Mouse (Mus musculus) olfactory bulb, adult 2 months (tissue): ENCODE results near the gene Elp6. TPM values are rescaled to one million over a fixed set of nuclear protein-coding genes. Genes with fewer than 3 reads are reported as not detected.
A peak's percentile ranks its signal among the peaks of the same experiment; 100 is the strongest.
"Not testable (repeated sequence)": the region's sequence is repeated elsewhere in the genome, so short reads cannot be mapped to it uniquely, and the experiment has no call there.

Source experiments
- H3K27ac ChIP-seq: fragments of 200-500 bp; 2 replicates; pipeline ENCODE4 v1.5.1; 2012; ENCODE audit warnings: low read depth, low read length; ENCODE audit not compliant: insufficient read depth
- H3K4me1 ChIP-seq: fragments of 200-500 bp; 2 replicates; pipeline ENCODE4 v1.6.1; 2012; ENCODE audit warnings: low read length; ENCODE audit not compliant: control insufficient read depth, insufficient read depth
- H3K4me3 ChIP-seq: fragments of 200-500 bp; 2 replicates; pipeline ENCODE4 v1.5.1; 2012; ENCODE audit warnings: mild to moderate bottlenecking, low read depth, low read length, moderate library complexity; ENCODE audit not compliant: insufficient read depth
- CTCF ChIP-seq: fragments of 200-500 bp; IDR thresholded peaks from 2 replicates; pipeline ENCODE4 v1.5.1; 2012; ENCODE audit warnings: low read depth, mild to moderate bottlenecking, low read length, moderate library complexity; ENCODE audit not compliant: insufficient read depth
- POLR2A ChIP-seq: fragments of 200-500 bp; IDR thresholded peaks from 2 replicates; pipeline ENCODE4 v1.6.1; 2012; ENCODE audit warnings: mild to moderate bottlenecking, low read depth, low read length, moderate library complexity; ENCODE audit not compliant: insufficient read depth
- WGBS: fragments of 180-500 bp; shearing (Covaris S2); methylation state at CpG from one replicate; pipeline ENCODE4 v1.1.7; 2018; 5-methylcytosine and 5-hydroxymethylcytosine counted together
- polyA plus RNA-seq: library from polyadenylated mRNA; stranded (reverse); fragments of >200 nt; gene quantifications from 2 replicates; pipeline ENCODE4 v1.2.4, GENCODE M21; 2012; ENCODE audit warnings: low replicate concordance; ENCODE audit not compliant: missing spikeins, insufficient read depth, insufficient read length

The Elp6 gene
- polyA plus RNA-seq, 1 experiment: not detected

DNA sequence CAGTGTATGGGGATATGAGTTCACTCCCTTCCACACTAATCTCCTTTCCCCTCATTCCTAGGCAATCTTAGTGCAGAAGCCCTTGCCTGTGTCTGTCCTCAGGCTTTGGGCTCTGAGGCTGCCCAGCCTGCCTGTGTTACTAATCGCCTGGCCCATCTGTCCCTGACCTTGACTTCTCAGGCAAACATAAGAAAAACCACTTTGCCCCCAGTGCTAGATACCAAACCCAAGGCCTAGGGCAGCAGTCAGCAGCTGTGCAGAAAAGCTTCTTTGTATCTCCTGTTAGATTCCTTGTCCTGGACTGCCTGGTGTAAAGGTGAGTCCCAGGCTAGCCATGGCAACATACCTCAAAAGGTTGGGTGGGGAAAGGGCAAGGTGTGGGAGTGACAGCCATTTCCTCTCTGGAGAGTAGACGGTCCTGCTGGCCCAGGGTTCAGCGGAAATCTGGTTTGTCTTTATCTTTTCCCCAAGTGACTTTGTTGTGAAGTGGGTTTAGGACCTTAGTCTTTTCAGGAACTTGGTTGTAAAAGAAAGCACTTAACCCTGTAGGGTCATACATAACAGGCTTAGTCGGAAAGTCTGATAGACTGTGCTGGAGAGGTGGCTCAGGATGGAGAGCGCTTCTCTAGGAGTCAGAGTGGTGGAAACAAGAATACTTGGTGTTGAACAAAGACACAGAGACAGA, 24.1 kb downstream of the Elp6 start:
- 87% methylated on average over 5 of the region's 5 CpGs for WGBS
- Histone ChIP-seq H3K4me1 (no peaks in the 10 kb centered on the region), H3K27ac (no peak overlapping the region), H3K4me3 (no peak overlapping the region)
- TF ChIP-seq CTCF (no peak), POLR2A (no peak)

DNA sequence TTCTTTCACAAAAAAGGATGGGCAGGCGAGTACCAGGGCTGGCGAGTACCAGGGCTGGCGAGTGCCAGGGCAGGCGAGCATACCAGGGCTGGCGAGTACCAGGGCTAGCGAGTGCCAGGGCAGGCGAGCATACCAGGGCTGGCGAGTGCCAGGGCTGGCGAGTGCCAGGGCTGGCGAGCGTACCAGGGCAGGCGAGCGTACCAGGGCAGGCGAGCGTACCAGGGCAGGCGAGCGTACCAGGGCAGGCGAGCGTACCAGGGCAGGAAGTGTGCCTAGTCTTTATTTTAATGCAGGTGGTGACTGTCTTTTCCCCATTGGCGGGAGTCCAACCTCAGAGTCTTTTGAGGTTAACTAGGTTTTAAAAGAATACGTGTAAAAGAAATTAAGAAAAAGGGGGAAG, 24.7 kb downstream of the Elp6 start:
- TF ChIP-seq POLR2A: no peak
- no peak for TF ChIP-seq CTCF
- Histone ChIP-seq H3K27ac (no peak overlapping the region), H3K4me3 (no peak overlapping the region), H3K4me1 (0 out of 2 replicates have a peak, but pooled peaks cover 2% of the 10 kb centered on the region)
- WGBS: 55% methylated on average over 21 of the region's 21 CpGs

DNA sequence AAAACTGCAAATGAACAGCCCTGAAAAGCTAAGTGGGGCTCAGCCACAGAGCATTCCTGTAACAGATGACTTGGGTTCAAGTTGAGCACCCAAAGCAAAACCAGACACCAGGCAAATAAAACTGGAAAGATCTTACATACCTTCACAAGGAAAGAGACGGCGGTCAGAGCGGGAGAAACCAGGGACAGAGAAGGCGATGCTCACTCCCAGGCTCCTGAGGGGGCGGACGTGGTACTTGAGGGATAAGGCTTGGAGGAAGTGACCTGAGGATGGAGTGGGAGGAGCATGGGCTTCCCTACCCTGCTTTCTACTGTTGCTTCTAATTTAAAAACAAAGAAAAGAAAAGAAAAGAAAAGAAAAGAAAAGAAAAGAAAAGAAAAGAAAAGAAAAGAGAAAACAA, 25.4 kb downstream of the Elp6 start:
- no peak for TF ChIP-seq CTCF
- no peak for TF ChIP-seq POLR2A
- Histone ChIP-seq H3K4me3 (no peak overlapping the region), H3K4me1 (0 out of 2 replicates have a peak, but pooled peaks cover 2% of the 10 kb centered on the region), H3K27ac (no peak overlapping the region)
- 66% methylated on average over 6 of the region's 6 CpGs for WGBS

DNA sequence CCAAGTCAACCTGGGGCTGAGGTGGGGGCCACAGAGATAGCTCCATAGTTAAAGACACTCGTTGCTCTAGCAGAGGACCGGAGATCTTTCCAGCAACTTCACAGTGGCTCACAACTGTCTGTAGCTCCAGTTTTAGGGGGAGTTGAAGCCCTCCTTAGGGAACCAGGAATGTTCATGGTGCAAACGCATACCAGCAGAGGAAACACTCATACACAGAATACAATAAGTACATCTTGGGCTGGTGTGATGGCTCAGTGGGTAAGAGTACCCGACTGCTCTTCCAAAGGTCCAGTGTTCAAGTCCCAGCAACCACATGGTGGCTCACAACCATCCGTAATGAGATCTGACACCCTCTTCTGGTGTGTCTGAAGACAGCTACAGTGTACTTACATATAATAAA, 25.9 kb downstream of the Elp6 start:
- not testable (repeated sequence) for H3K4me1 ChIP-seq, H3K27ac ChIP-seq, H3K4me3 ChIP-seq
- 88% methylated on average over 5 of the region's 5 CpGs for WGBS

DNA sequence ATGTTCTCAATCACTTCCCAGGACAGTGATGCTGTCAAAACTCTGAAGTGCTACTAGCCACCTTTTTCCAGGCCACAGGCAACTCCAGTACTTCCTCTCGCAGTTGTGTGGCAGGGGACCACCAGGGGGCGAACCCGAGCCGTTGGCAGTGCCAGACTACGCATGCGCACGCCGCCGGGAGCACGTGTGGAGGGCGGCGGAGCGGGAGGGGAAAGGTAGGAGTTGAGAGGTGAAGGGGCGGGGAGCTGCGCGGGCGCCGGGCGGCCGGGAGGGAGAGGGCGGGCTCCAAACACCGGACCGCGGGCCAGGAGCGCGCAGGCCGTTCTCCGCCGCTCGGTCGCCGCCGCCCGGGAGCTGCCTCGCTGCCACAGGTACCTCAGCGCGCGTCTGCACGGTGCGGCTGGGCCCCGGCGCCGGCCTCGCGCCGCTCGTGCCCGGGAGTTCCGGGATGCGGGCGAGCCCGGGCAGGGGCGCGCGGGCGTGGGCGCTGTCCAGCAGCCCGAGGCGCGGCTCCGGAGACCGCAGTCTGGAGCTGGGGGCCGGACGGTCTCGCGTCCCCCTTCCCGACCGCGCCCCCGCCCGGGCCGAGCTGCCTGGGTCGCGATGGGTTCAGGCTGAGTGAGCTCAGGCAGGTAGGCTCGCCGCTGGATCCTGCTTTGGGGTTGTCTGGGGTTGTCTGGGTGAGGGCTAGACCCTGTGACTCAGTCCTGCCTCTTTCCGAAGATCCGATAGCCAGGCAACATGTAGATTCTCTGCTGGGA, 28.3 kb downstream of the Elp6 start, which contains the start of gene Scap:
TSS of gene Scap (plus strand) at position 154 of the 761 bp plus-strand sequence.
- H3K27ac ChIP-seq: no peak within 1 kb of the TSS
- TF ChIP-seq POLR2A (0 out of 2 replicates have a peak, but pooled peaks have one; percentile 18), CTCF (peak; percentile 95)
- H3K4me3 ChIP-seq: peak within 1 kb of the TSS; percentile 89
- H3K4me1 ChIP-seq: 0 out of 2 replicates have a peak, but pooled peaks cover 2% of the 10 kb centered on the region
- under 1% methylated on average over 63 of the region's 78 CpGs for WGBS

DNA sequence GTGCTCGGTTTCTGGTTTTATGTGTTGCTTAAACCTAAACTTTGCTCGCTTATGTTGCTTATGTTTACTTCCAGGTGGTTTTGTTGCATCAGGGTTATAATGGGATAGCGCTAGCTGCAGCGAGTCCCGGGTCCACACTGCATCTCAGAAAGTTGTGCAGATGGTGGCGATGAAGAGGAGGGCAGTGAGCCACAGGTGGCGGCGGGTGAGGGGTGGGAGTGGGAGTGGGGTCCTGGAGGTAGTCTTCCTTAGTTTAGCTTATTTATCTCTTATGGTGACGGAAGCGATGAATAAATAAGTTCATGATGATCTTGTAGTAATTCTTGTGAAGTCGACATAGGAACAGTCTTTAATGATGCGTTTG, 28.9 kb downstream of the Elp6 start:
- 6% methylated on average over 12 of the region's 12 CpGs for WGBS

DNA sequence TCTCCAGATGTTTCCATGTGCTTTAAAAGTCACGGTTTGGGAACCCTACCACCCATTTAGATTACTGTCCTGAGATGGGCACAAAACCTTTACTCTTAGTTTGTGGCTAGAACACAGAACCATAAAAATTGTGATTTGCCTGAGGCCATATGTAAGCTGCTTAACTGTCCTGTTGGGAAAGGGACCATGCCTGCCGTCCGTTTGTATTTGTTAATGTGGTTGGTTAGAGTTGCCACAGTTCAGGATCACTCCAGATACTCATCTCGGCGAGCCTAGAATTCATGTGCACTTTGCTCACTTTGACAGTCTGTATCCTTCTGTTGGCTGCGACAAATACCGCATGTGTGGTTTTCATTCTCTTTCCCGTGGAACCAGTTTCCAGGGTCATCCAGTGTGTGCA, 29.9 kb downstream of the Elp6 start:
- Histone ChIP-seq H3K27ac (no peak overlapping the region), H3K4me3 (no peak overlapping the region), H3K4me1 (peaks cover 4% of the 10 kb centered on the region; the same call in 1 of the 2 replicates)
- TF ChIP-seq CTCF (no peak), POLR2A (no peak)
- WGBS: 65% methylated on average over 8 of the region's 8 CpGs

More for the DNA sequence above, 28.9 kb downstream of the Elp6 start:
- Histone ChIP-seq H3K27ac (no peak overlapping the region), H3K4me1 (peaks cover 4% of the 10 kb centered on the region; the same call in 1 of the 2 replicates), H3K4me3 (peak overlapping the region; percentile 89)
- TF ChIP-seq POLR2A (no peak), CTCF (no peak)

DNA sequence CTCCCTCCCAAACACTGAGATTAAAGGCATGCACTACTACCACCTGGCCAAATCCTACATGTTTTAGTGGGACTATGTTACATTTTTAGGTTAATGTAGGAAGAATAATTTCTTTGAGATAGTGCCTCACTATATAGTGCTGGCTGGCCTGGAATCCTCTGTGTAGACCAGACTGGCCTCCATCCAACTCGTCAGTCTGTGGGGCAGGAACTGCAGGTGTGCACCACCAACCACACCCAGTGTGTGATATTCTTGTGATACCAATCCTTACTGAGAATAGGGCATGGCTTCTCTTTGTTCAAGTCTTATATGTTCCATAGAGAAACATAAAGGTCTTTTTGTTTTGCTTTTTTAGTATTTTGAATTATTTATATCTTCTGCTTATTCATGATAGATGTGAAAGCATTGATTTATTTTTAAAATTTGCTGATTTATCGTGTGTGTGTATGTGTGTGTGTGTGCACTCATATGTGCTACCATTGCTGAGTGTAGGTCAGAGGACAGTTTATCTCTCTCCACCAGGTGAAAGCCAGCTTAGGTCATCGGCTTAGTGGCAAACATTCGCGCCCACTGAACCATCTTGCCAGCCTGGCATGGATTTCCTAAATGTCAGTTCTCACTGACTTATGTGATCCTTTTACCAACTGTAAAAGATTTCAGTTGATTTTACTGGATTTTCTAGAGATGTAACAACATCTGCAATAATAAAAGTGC, 35.2 kb downstream of the Elp6 start:
- no peak overlapping the region for H3K4me3 ChIP-seq
- WGBS: 90% methylated on average over 5 of the region's 5 CpGs
- H3K27ac ChIP-seq: no peak overlapping the region
- TF ChIP-seq CTCF: no peak
- TF ChIP-seq POLR2A: no peak
- peaks cover 5% of the 10 kb centered on the region; the same call in 1 of the 2 replicates for H3K4me1 ChIP-seq

DNA sequence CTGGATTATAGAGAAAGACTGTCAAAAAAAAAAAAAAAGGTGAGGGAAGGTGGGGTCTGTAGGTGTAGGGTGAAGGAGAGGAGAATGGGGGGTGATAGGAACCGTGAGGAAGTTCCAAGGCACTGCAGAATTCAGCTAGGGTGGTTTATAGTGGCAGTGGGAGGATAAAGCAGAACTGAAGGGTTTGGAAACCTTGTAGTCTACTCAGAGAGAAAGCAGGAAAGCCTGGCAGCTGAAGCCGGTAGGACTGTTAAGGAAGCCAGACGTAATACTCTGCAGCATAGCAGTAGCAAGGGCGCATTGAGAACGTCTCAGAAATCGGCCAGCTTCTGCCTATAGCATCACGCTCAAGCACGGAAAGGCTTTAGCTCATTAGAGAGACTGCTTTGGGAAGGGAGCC, 37.0 kb downstream of the Elp6 start:
- Histone ChIP-seq H3K4me1 (peaks cover 6% of the 10 kb centered on the region; the same call in 1 of the 2 replicates), H3K27ac (no peak overlapping the region), H3K4me3 (no peak overlapping the region)
- 78% methylated on average over 8 of the region's 8 CpGs for WGBS
- TF ChIP-seq POLR2A (no peak), CTCF (no peak)
